Mouse (Mus musculus) forebrain, embryonic 16.5 days (tissue): Measurements from ENCODE around the gene Wdr91. TPM values are rescaled to one million over a fixed set of nuclear protein-coding genes. Genes with fewer than 3 reads are reported as not detected.

Experiments
- ATAC-seq: fragments of 200-750 bp; cut with Nextera tagmentation; 2 replicates; pipeline ENCODE4 v1.8.0; 2017; ENCODE audit warnings: mild to moderate bottlenecking, moderate library complexity
- H3K27ac ChIP-seq: fragments of 300-500 bp; sonication (generic); 2 replicates; pipeline ENCODE4 v1.5.1; 2014; ENCODE audit warnings: low read length, control low read depth
- H3K27me3 ChIP-seq: fragments of 300-500 bp; sonication (generic); replicated peaks from 2 replicates; pipeline ENCODE4 v1.6.1; 2014; ENCODE audit warnings: low read length; ENCODE audit not compliant: control insufficient read depth, insufficient read depth
- H3K36me3 ChIP-seq: fragments of 300-500 bp; sonication (generic); 2 replicates; pipeline ENCODE4 v1.6.1; 2014; ENCODE audit not compliant: control insufficient read depth, insufficient read depth
- H3K4me1 ChIP-seq: fragments of 300-500 bp; sonication (generic); replicated peaks from 2 replicates; pipeline ENCODE4 v1.6.1; 2014; ENCODE audit warnings: low read length; ENCODE audit not compliant: control insufficient read depth, insufficient read depth
- H3K4me2 ChIP-seq: fragments of 300-500 bp; sonication (generic); 2 replicates; pipeline ENCODE4 v1.6.1; 2014; ENCODE audit warnings: mild to moderate bottlenecking, low read length, control low read depth
- H3K4me3 ChIP-seq: fragments of 300-500 bp; sonication (generic); replicated peaks from 2 replicates; pipeline ENCODE4 v1.5.1; 2014; ENCODE audit warnings: mild to moderate bottlenecking, low read length, control low read depth
- H3K9ac ChIP-seq: fragments of 300-500 bp; sonication (generic); replicated peaks from 2 replicates; pipeline ENCODE4 v1.6.1; 2014; ENCODE audit warnings: low read depth, low read length, control low read depth
- H3K9me3 ChIP-seq: fragments of 300-500 bp; sonication (generic); 2 replicates; pipeline ENCODE4 v1.6.1; 2016; ENCODE audit warnings: low read length; ENCODE audit not compliant: control insufficient read depth
- WGBS: fragments of 180-500 bp; shearing (Covaris S2); extraction: QIAGEN DNeasy Blood & Tissue Kit; methylation state at CpG from one replicate; pipeline ENCODE4 v1.1.7; 2014; 5-methylcytosine and 5-hydroxymethylcytosine counted together
- polyA plus RNA-seq: library from polyadenylated mRNA; unstranded; fragments of >200 nt; fragmentation: Nextera tagmentation; extraction: Ambion mirVana; gene quantifications from 2 replicates; pipeline ENCODE4 v1.2.1, GENCODE M21; 2015

Gene Wdr91
- polyA plus RNA-seq, 1 experiment from 2014 or later = 12.9 TPM

- Histone ChIP-seq H3K27me3 (no peaks in the 10 kb centered on the region), H3K36me3 (no peaks in the 10 kb centered on the region), H3K9ac (no peak overlapping the region), H3K4me1 (no peaks in the 10 kb centered on the region), H3K4me3 (no peak overlapping the region), H3K9me3 (no peaks in the 10 kb centered on the region), H3K4me2 (no peak overlapping the region), H3K27ac (no peak overlapping the region)
- 91% methylated on average over 6 of the region's 6 CpGs for WGBS
- ATAC-seq = no peak
Observed at GRCm38 (mm10) chr6:34862381-34862780, 48.3 kb downstream of the Wdr91 start.

DNA sequence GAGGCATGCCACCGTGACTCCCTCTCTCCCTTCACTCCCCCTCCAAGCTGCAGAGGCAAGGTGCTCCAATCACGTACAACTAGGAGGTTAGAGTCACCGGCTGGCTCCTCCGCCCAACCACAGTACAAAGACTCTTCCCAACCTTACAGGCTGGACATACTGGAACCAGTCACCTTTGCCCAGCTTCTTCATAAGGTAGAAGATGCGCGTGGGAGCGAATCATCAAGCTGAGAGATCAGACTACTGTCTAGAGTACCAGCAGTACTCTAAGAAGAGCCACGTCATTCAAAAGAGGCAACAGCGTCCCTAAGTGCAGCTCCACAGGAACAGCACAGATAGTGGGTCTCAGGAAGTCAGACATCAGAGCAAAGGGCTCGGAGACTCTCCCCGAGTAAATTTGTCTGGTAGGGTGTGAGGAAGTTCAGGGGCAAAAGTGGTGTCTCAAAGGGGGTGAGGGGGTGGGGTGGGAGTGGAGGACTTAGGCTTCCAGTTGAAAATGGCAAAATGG, 49.1 kb downstream of the Wdr91 start:
- no peak overlapping the region for H3K27ac ChIP-seq
- H3K9ac ChIP-seq = no peak overlapping the region
- H3K4me3 ChIP-seq = no peak overlapping the region
- WGBS = 92% methylated on average over 11 of the region's 11 CpGs
- H3K4me2 ChIP-seq = no peak overlapping the region
- ATAC-seq = no peak
- H3K36me3 ChIP-seq = no peaks in the 10 kb centered on the region
- H3K4me1 ChIP-seq = no peaks in the 10 kb centered on the region
- H3K27me3 ChIP-seq = no peaks in the 10 kb centered on the region
- H3K9me3 ChIP-seq = no peaks in the 10 kb centered on the region

GRCm38 (mm10) chr6:34832352-34832751, 78.3 kb downstream of the Wdr91 start:
- H3K9me3 ChIP-seq = no peaks in the 10 kb centered on the region
- H3K27me3 ChIP-seq = no peaks in the 10 kb centered on the region
- ATAC-seq = no peak
- H3K4me3 ChIP-seq = no peak overlapping the region
- no peak overlapping the region for H3K27ac ChIP-seq
- H3K9ac ChIP-seq = no peak overlapping the region
- 97% methylated on average over 5 of the region's 5 CpGs for WGBS
- H3K4me1 ChIP-seq = no peaks in the 10 kb centered on the region
- no peak overlapping the region for H3K4me2 ChIP-seq
- H3K36me3 ChIP-seq = no peaks in the 10 kb centered on the region

Other genes with a start within 250 kb of the Wdr91 start
- gene Agbl3, start 130.4 kb downstream of the Wdr91 start, polyA plus RNA-seq = 7.4 and 7.5 TPM in 2 replicates
- gene Tmem140, start 47.7 kb downstream of the Wdr91 start, polyA plus RNA-seq = 1.1 and 1.5 TPM in 2 replicates
- gene Cyren, start 32.8 kb downstream of the Wdr91 start, polyA plus RNA-seq = 12.5 and 12.7 TPM in 2 replicates
- not detected in 2 replicates for gene Stra8, start 9.3 kb upstream of the Wdr91 start, polyA plus RNA-seq
- gene Slc23a4, start 77.5 kb upstream of the Wdr91 start, polyA plus RNA-seq = 0.76 and 0.85 TPM in 2 replicates
- 36.2 and 39.8 TPM in 2 replicates for gene Cnot4, start 222.8 kb upstream of the Wdr91 start, polyA plus RNA-seq